ENCODE assay signal across 11 mouse cellular contexts in the genomic region with DNA sequence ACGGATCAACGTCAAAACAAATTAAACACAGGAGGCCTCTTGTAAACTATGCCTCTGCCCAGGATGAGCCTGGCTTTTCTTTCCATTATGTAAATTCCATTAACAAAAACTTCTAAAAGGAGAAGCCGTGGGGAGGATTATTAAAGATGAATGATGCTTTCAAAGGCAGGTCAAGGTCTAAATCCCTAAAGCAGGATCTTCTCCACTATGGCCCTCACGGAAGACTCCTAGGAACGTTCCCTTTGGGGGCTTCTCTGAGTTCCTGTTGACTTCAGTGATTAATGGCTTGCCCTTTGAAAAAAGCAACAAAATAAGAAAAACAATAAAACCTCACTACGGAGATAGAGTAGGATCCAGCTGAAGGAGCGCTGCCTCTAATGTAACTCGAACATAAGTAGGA.
"Had no signal": no experiment of that assay in that cellular context is flagged by ENCODE, and none has a peak within 500 bp of the region (broad histone marks: within the 10 kb centered on the region; RNA-seq: fewer than 3 reads in every experiment).

No protein-coding gene starts in this region.

- H3K9me3 ChIP-seq: limb, embryonic 13.5 days; liver, embryonic 15.5 days; neural tube, embryonic 15.5 days had no signal

- ATAC-seq: lung, postnatal 0 days had no signal

- H3K27ac ChIP-seq: limb, embryonic 13.5 days; liver, embryonic 15.5 days; neural tube, embryonic 15.5 days had no signal

- H3K27me3 ChIP-seq: limb, embryonic 13.5 days; liver, embryonic 15.5 days; neural tube, embryonic 15.5 days had no signal

- H3K4me3 ChIP-seq: limb, embryonic 13.5 days; liver, embryonic 15.5 days; myocyte; neural tube, embryonic 15.5 days had no signal

- H3K4me2 ChIP-seq: limb, embryonic 13.5 days; liver, embryonic 15.5 days; neural tube, embryonic 15.5 days had no signal

- H3K36me3 ChIP-seq: limb, embryonic 13.5 days; liver, embryonic 15.5 days; neural tube, embryonic 15.5 days had no signal

- H3K9ac ChIP-seq: limb, embryonic 13.5 days; liver, embryonic 15.5 days; neural tube, embryonic 15.5 days had no signal

- DNase-seq: kidney, adult 11 months; kidney, postnatal 14 days; left cerebral cortex, postnatal 4 days; lung, adult 2 months; lung, postnatal 4 days; thymus, postnatal 4 days had no signal

- H3K4me1 ChIP-seq: limb, embryonic 13.5 days; liver, embryonic 15.5 days had no signal
